Mouse (Mus musculus): Measurements from ENCODE around the gene Hdhd5.

GRCm38 (mm10) chr6:120555152-120555551 is 24.0 kb upstream of the Hdhd5 start:
- TF ChIP-seq CTCF (IDR thresholded peaks at IDR 0.05; ENCODE audit: control insufficient read depth, insufficient read depth, insufficient replicate concordance, low read depth, low read length) (no peak), POLR2A (IDR thresholded peaks at IDR 0.05; ENCODE audit: control insufficient read depth, low read depth, low read length) (no peak)

Measured in testis, adult 2 months (tissue).